Mouse (Mus musculus): ENCODE results near the gene Map4k3. TPM values are rescaled to one million over a fixed set of nuclear protein-coding genes. Genes with fewer than 3 reads are reported as not detected.
A peak's percentile ranks its signal among the peaks of the same experiment; 100 is the strongest.
"Not testable (repeated sequence)": the region's sequence is repeated elsewhere in the genome, so short reads cannot be mapped to it uniquely, and the experiment has no call there.

Gene Map4k3
- total RNA-seq, 1 experiment from 2014 or later: 15.1 TPM

DNA sequence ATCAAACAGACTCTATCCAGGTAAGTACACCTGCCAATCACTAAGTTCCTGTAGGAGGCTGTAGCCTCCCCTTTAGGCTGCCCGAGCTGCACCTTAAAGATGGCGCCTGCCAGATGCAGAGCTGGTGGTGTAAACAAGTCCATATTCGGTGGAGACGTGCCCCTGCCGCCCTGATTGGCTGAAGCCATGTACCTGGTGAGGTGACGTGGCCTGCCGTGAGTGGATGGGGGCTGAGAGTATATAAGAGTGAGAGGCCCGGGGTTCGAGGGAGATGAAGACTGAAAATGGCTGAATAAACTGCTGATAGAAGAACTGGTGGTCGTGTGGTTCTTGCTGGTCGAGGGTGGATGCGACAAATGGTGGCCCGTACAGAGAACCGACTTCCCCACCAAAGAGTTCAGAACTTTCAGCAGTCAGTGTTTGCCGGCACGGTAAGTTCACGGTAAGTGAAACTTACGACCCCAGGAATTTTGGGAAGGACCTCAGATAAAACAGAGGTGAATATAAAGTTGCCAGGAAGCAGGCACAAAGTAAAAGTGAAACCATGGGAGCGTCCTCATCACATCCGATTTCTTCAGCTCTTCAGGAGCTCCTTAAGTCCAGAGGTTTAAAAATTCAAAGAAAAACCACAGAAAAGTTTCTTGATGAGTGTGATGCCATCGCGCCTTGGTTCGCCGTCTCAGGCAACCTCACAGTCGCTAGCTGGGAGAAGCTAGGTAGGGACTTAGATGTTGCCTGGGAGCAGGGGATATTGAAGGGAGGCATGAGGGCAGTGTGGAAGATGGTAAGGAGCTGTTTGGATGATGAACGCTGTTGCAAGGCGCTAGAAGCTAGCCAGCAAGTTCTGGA lies 164.3 kb downstream of the Map4k3 start:
- ATAC-seq (replicated peaks in 1 of 2; ENCODE audit: insufficient read depth in 1 of 2, low FRiP score in 2 of 2, low TSS enrichment in 1 of 2, low read depth in 1 of 2, poor library complexity in 2 of 2, severe bottlenecking in 2 of 2): peak in 1 of 2 experiments; percentile 21; a peak in 1 of 4 replicates

GRCm38 (mm10) chr17:80562792-80563191 lies 165.5 kb downstream of the Map4k3 start:
- no peak for ATAC-seq (replicated peaks in 1 of 2; ENCODE audit: insufficient read depth in 1 of 2, low FRiP score in 2 of 2, low TSS enrichment in 1 of 2, low read depth in 1 of 2, poor library complexity in 2 of 2, severe bottlenecking in 2 of 2)

DNA sequence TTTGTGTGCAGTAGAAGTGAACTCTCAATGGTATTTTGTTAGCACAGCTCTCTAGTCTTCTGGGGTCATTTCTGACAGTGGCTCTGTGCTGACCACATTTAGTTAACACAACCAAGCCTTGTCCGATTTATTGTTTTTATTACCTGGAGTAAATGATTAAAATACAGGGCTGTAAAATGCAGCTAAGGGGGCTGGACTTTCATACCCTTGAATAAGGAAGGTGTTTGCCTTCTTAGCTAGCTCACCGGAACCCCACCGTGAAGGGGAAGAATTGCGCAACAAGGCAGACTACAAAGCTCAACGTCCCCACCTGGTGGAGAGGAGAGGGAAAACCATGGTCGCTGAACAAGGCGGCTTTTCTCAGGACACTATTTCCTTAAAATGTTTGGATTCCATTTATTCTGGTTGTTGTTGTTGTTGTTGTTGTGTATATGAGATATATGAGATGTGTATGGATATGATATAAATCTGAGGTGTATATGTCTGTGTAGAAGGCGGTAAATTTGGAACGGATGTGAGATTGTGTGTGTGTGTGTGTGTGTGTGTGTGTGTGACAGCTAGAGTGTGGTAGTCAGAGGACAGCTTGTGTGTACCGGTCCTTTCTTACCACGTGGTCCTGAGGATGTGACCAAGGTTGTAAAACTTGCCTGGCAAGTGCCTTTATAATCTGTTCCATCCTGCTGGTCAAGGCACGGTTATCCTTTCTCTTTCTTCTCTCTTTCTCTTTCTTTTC lies 167.4 kb downstream of the Map4k3 start:
- peak; percentile 77 to 78 for ATAC-seq (replicated peaks in 1 of 2; ENCODE audit: insufficient read depth in 1 of 2, low FRiP score in 2 of 2, low TSS enrichment in 1 of 2, low read depth in 1 of 2, poor library complexity in 2 of 2, severe bottlenecking in 2 of 2)

- ATAC-seq (replicated peaks in 1 of 2; ENCODE audit: insufficient read depth in 1 of 2, low FRiP score in 2 of 2, low TSS enrichment in 1 of 2, low read depth in 1 of 2, poor library complexity in 2 of 2, severe bottlenecking in 2 of 2): no peak
Observed at GRCm38 (mm10) chr17:80559745-80560144, 168.5 kb downstream of the Map4k3 start.

GRCm38 (mm10) chr17:80559050-80559449 lies 169.2 kb downstream of the Map4k3 start:
- no peak for ATAC-seq (replicated peaks in 1 of 2; ENCODE audit: insufficient read depth in 1 of 2, low FRiP score in 2 of 2, low TSS enrichment in 1 of 2, low read depth in 1 of 2, poor library complexity in 2 of 2, severe bottlenecking in 2 of 2)

GRCm38 (mm10) chr17:80558583-80558982 lies 169.7 kb downstream of the Map4k3 start:
- no peak for ATAC-seq (replicated peaks in 1 of 2; ENCODE audit: insufficient read depth in 1 of 2, low FRiP score in 2 of 2, low TSS enrichment in 1 of 2, low read depth in 1 of 2, poor library complexity in 2 of 2, severe bottlenecking in 2 of 2)

DNA sequence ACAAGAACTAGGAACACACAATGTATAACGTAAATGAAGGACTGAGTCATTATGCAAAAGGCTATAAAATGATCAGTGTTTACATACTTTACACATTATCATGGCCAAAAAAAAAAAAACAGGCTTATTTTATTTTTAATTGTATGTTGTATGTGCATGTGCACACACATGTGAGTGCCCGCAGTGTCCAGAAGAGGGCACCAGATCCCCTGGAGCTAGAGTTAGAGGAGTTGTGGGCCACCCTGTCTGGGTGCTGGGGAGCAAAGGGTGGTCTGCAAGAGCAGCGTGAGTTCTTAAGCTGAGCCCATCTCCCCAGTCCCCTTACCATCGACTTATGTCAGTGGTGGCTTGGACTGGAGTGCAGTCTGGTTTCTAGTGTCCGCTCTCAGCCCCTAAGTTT lies 170.8 kb downstream of the Map4k3 start:
- no peak for ATAC-seq (replicated peaks in 1 of 2; ENCODE audit: insufficient read depth in 1 of 2, low FRiP score in 2 of 2, low TSS enrichment in 1 of 2, low read depth in 1 of 2, poor library complexity in 2 of 2, severe bottlenecking in 2 of 2)

DNA sequence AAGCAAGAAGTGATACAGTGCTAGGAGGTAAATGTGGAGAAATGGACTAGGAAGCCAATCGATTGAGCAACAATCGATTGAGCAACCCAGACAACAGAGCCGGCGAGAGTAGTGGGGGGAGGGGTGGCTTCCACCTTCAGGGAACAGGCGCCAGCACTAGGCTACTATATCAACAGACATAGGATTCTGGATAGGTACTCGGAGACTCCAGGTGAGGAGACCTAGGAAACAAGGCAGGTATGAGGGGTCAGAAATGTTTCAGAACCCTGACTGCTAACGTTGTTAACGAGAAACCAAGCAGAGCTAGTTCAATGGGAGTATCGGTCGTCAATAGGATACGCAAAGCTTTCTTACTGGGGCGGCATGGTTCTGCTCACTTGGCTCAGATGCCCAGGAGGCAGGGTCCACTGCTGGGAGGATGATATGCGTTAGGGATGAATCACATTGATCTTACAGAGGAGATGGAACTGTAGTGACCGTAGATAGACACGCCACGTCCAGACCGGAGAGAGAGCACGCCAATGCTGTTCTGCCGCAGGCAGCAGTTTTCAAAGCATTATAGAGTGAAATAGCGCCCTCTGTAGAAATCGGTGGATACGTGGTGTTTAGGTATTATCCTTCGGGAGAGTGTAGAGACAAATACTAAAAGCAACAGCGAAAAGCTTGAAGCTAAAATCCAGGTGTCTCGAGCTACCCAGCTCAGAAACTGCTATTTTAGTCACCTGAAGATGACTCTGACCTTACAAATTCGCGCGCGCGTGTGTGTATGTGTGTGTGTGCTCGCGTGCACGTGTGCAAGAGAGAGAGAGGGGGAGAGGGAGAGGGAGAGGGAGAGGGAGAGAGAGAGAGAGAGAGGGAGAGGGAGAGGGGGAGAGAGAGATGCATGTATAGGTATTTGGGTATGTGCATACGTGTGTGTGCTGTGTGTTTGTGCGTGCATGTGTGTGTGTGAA lies 174.7 kb downstream of the Map4k3 start:
- ATAC-seq (replicated peaks in 1 of 2; ENCODE audit: insufficient read depth in 1 of 2, low FRiP score in 2 of 2, low TSS enrichment in 1 of 2, low read depth in 1 of 2, poor library complexity in 2 of 2, severe bottlenecking in 2 of 2): peak; percentile 90 to 93

DNA sequence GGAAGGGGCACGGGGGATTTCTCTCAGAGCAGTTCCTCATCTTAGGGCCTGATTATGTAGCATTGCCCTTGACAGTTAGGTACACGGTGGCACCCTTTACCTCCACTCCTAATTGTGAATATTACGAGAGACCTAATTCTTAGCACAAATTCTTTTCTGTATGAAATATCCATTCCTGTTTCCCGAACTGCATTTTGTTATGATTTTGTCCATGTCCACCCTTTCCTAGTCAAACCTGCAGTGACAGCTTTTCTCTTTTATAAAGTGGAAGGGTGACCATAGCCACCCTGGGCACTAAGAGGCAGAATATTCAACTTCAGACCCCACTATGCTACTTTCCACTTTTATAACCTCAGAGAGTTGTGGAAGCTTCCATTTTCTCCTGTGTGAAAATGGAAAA lies 175.6 kb downstream of the Map4k3 start:
- ATAC-seq (replicated peaks in 1 of 2; ENCODE audit: insufficient read depth in 1 of 2, low FRiP score in 2 of 2, low TSS enrichment in 1 of 2, low read depth in 1 of 2, poor library complexity in 2 of 2, severe bottlenecking in 2 of 2): no peak

DNA sequence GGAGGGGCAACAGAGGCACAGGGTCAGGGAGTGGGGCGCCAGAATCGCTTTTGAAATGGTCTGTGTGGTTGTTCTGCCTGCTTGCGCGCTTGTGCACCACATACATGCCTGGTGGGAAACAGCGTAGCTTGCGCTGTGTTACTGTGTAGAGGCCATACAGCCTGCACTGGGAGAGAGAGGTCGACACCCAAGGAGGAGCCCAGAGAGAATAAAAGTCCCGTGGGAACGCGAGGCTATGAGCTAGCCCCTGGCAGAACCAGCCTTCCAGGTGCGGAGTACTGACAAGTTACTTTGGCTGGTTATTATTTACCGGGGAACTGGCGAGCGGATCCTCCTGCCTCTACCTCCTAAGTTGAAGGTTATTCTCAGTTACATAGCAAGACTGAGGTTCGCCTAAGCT lies 177.3 kb downstream of the Map4k3 start:
- no peak for ATAC-seq (replicated peaks in 1 of 2; ENCODE audit: insufficient read depth in 1 of 2, low FRiP score in 2 of 2, low TSS enrichment in 1 of 2, low read depth in 1 of 2, poor library complexity in 2 of 2, severe bottlenecking in 2 of 2)

GRCm38 (mm10) chr17:80546846-80547245 lies 181.4 kb downstream of the Map4k3 start:
- no peak for ATAC-seq (replicated peaks in 1 of 2; ENCODE audit: insufficient read depth in 1 of 2, low FRiP score in 2 of 2, low TSS enrichment in 1 of 2, low read depth in 1 of 2, poor library complexity in 2 of 2, severe bottlenecking in 2 of 2)

DNA sequence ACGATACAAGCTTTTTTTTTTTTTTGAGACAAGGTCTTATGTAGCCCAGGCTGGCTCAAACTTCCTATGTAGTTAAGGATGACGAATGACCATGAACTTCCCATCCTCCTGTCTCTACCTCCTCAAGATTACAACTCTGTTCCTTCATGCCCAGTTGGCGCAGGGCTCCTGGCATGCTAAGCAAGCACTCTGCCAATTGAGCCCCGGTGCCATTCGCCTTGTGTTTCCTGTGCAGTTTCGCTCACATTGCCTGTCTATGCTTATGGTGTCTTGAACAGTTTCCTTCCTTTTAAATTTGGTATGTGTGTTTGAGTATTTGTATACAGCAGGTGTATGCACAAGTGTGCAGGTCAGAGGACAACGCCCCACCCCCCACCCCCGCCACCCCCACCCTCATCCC lies 182.1 kb downstream of the Map4k3 start:
- ATAC-seq (replicated peaks in 1 of 2; ENCODE audit: insufficient read depth in 1 of 2, low FRiP score in 2 of 2, low TSS enrichment in 1 of 2, low read depth in 1 of 2, poor library complexity in 2 of 2, severe bottlenecking in 2 of 2): peak in 1 of 2 experiments; percentile 69; a peak in 1 of 4 replicates

DNA sequence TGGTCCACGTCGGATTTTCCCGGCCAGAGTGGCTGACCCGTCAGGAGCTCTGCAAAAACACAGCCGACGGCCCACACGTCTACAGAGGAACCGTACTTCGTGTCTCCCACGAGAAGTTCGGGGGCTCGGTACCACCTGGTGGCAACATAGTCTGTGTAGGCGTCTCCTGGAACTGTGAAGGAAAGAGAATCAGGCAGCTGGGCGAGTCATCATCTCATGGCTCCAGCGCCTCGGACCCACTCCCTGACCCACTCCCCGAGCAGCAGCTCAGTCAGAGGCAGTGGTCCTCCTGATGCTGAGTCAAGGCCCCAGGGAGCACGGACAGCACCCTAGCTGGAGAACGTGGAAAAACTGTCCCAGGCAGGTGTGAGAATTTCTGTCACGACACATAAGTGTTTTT lies 184.6 kb downstream of the Map4k3 start:
- no peak for ATAC-seq (replicated peaks in 1 of 2; ENCODE audit: insufficient read depth in 1 of 2, low FRiP score in 2 of 2, low TSS enrichment in 1 of 2, low read depth in 1 of 2, poor library complexity in 2 of 2, severe bottlenecking in 2 of 2)

GRCm38 (mm10) chr17:80537136-80537535 lies 191.1 kb downstream of the Map4k3 start:
- ATAC-seq (replicated peaks in 1 of 2; ENCODE audit: insufficient read depth in 1 of 2, low FRiP score in 2 of 2, low TSS enrichment in 1 of 2, low read depth in 1 of 2, poor library complexity in 2 of 2, severe bottlenecking in 2 of 2): no peak

DNA sequence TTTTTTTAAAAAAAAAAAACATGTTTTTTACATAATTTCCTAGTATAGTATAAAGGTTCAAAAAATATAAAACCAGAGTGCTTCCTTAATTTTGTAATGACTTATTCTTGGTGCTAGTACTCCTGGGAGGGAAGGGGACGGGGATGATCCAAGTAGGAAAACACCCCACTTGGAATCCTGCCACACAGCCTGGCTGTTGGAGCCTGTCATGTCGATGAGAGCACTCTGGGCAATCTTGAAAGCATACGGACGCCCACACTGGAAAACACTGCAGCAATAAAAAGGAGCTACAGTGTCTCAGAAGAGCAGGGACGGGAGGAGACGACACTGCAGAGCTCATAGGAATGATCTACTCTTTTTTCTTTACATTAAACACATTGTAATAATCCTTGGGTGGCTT lies 192.7 kb downstream of the Map4k3 start:
- no peak for ATAC-seq (replicated peaks in 1 of 2; ENCODE audit: insufficient read depth in 1 of 2, low FRiP score in 2 of 2, low TSS enrichment in 1 of 2, low read depth in 1 of 2, poor library complexity in 2 of 2, severe bottlenecking in 2 of 2)

- not testable (repeated sequence) for ATAC-seq (replicated peaks in 1 of 2; ENCODE audit: insufficient read depth in 1 of 2, low FRiP score in 2 of 2, low TSS enrichment in 1 of 2, low read depth in 1 of 2, poor library complexity in 2 of 2, severe bottlenecking in 2 of 2)
Observed at GRCm38 (mm10) chr17:80531351-80531750, 196.9 kb downstream of the Map4k3 start.

All from hematopoietic stem cell, adult 5-6 weeks (primary cell).